Mouse (Mus musculus) olfactory bulb, adult 2 months (tissue): ENCODE measurements around the gene Rasgrp3. TPM values are rescaled to one million over a fixed set of nuclear protein-coding genes. Genes with fewer than 3 reads are reported as not detected.

Experiments used
- H3K27ac ChIP-seq: fragments of 200-500 bp; 2 replicates; pipeline ENCODE4 v1.5.1; 2012; ENCODE audit warnings: low read depth, low read length; ENCODE audit not compliant: insufficient read depth
- H3K4me1 ChIP-seq: fragments of 200-500 bp; 2 replicates; pipeline ENCODE4 v1.6.1; 2012; ENCODE audit warnings: low read length; ENCODE audit not compliant: control insufficient read depth, insufficient read depth
- H3K4me3 ChIP-seq: fragments of 200-500 bp; 2 replicates; pipeline ENCODE4 v1.5.1; 2012; ENCODE audit warnings: mild to moderate bottlenecking, low read depth, low read length, moderate library complexity; ENCODE audit not compliant: insufficient read depth
- CTCF ChIP-seq: fragments of 200-500 bp; IDR thresholded peaks from 2 replicates; pipeline ENCODE4 v1.5.1; 2012; ENCODE audit warnings: low read depth, mild to moderate bottlenecking, low read length, moderate library complexity; ENCODE audit not compliant: insufficient read depth
- POLR2A ChIP-seq: fragments of 200-500 bp; IDR thresholded peaks from 2 replicates; pipeline ENCODE4 v1.6.1; 2012; ENCODE audit warnings: mild to moderate bottlenecking, low read depth, low read length, moderate library complexity; ENCODE audit not compliant: insufficient read depth
- WGBS: fragments of 180-500 bp; shearing (Covaris S2); methylation state at CpG from one replicate; pipeline ENCODE4 v1.1.7; 2018; 5-methylcytosine and 5-hydroxymethylcytosine counted together
- polyA plus RNA-seq: library from polyadenylated mRNA; stranded (reverse); fragments of >200 nt; gene quantifications from 2 replicates; pipeline ENCODE4 v1.2.4, GENCODE M21; 2012; ENCODE audit warnings: low replicate concordance; ENCODE audit not compliant: missing spikeins, insufficient read depth, insufficient read length

Gene Rasgrp3
- polyA plus RNA-seq, 1 experiment, result not detected

- Histone ChIP-seq H3K27ac (no peak overlapping the region), H3K4me1 (no peaks in the 10 kb centered on the region), H3K4me3 (no peak overlapping the region)
- 90% methylated on average over 10 of the region's 10 CpGs for WGBS
- no peak for TF ChIP-seq CTCF
- TF ChIP-seq POLR2A, result no peak
Observed at GRCm38 (mm10) chr17:75506708-75507641, 71.3 kb downstream of the Rasgrp3 start.

GRCm38 (mm10) chr17:75509257-75509656 is 73.6 kb downstream of the Rasgrp3 start:
- Histone ChIP-seq H3K27ac (no peak overlapping the region), H3K4me1 (no peaks in the 10 kb centered on the region), H3K4me3 (no peak overlapping the region)
- WGBS, result 93% methylated on average over 5 of the region's 5 CpGs
- TF ChIP-seq POLR2A (no peak), CTCF (no peak)

GRCm38 (mm10) chr17:75516591-75516990 is 80.9 kb downstream of the Rasgrp3 start:
- Histone ChIP-seq H3K27ac (no peak overlapping the region), H3K4me1 (no peaks in the 10 kb centered on the region), H3K4me3 (no peak overlapping the region)
- WGBS, result 87% methylated on average over 4 of the region's 4 CpGs
- TF ChIP-seq CTCF (no peak), POLR2A (no peak)

GRCm38 (mm10) chr17:75518181-75518901 is 82.6 kb downstream of the Rasgrp3 start:
- no peak for TF ChIP-seq CTCF
- TF ChIP-seq POLR2A, result no peak

GRCm38 (mm10) chr17:75519239-75519900 is 83.7 kb downstream of the Rasgrp3 start:
- WGBS, result 78% methylated on average over 8 of the region's 8 CpGs
- Histone ChIP-seq H3K4me3 (no peak overlapping the region), H3K27ac (no peak overlapping the region), H3K4me1 (peaks cover 3% of the 10 kb centered on the region)
- TF ChIP-seq POLR2A (no peak), CTCF (no peak)

More at GRCm38 (mm10) chr17:75518181-75518901, 82.6 kb downstream of the Rasgrp3 start:
- Histone ChIP-seq H3K27ac (no peak overlapping the region), H3K4me3 (no peak overlapping the region), H3K4me1 (no peaks in the 10 kb centered on the region)
- 75% methylated on average over 8 of the region's 8 CpGs for WGBS

- 56% methylated on average over 6 of the region's 6 CpGs for WGBS
- Histone ChIP-seq H3K27ac (no peak overlapping the region), H3K4me3 (no peak overlapping the region), H3K4me1 (peaks cover 6% of the 10 kb centered on the region)
- TF ChIP-seq POLR2A, result no peak
- no peak for TF ChIP-seq CTCF
Observed at GRCm38 (mm10) chr17:75521236-75521842, 85.6 kb downstream of the Rasgrp3 start.

GRCm38 (mm10) chr17:75522347-75523065 is 86.8 kb downstream of the Rasgrp3 start:
- H3K27ac ChIP-seq, result no peak overlapping the region
- TF ChIP-seq POLR2A, result no peak
- TF ChIP-seq CTCF, result no peak
- peaks cover 6% of the 10 kb centered on the region for H3K4me1 ChIP-seq
- H3K4me3 ChIP-seq, result no peak overlapping the region
- 27% methylated on average over 9 of the region's 9 CpGs for WGBS

- H3K4me3 ChIP-seq, result no peak overlapping the region
- WGBS, result 79% methylated on average over 3 of the region's 3 CpGs
- peaks cover 6% of the 10 kb centered on the region for H3K4me1 ChIP-seq
- no peak overlapping the region for H3K27ac ChIP-seq
- TF ChIP-seq POLR2A, result no peak
- no peak for TF ChIP-seq CTCF
Observed at GRCm38 (mm10) chr17:75523812-75524211, 88.1 kb downstream of the Rasgrp3 start.
